Mouse (Mus musculus): ENCODE measurements around the gene Tmem40.

Gene Tmem40

DNA sequence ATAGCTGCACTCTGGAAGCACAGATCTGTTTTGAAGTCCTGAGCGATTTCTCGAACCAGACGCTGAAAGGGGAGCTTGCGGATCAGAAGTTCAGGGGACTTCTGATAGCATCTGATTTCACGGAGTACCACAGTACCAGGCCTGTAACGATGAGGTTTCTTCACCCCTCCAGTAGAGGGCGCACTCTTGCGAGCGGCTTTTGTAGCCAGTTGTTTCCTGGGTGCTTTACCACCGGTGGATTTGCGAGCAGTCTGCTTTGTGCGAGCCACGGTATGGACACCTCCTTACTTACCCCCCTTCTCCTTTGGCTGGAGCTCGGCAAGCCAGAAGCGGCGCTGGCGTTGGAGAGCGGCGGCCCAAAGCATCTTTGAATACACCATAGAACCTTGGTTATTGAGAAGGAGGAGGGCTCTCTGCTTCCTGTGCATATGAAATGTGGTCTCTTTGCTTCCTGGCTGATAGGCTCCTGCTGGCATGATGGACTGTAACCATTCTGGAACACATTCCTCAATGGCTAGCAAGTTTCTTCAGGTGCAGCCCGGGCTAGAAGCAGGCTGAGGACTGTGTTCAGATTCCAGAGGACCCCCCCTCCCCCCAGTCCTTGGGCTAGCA is 8.0 kb upstream of the Tmem40 start:
- in situ Hi-C loops (cut with MseI, MboI) = loop anchor here (5.0 kb wide), 2 partner anchors 33 to 73 kb away; no protein-coding TSS in a partner anchor

- in situ Hi-C loops (cut with MseI, MboI) = no loop called here
Observed at GRCm38 (mm10) chr6:115768207-115768606, 6.0 kb upstream of the Tmem40 start.

- in situ Hi-C loops (cut with MseI, MboI) = no loop called here
Observed at GRCm38 (mm10) chr6:115767357-115767756, 5.1 kb upstream of the Tmem40 start.

- in situ Hi-C loops (cut with MseI, MboI) = no loop called here
Observed at GRCm38 (mm10) chr6:115764179-115764578, 2.0 kb upstream of the Tmem40 start.

- in situ Hi-C loops (cut with MseI, MboI) = no loop called here
Observed at GRCm38 (mm10) chr6:115760982-115761381, 1.2 kb downstream of the Tmem40 start.

GRCm38 (mm10) chr6:115760137-115760536 is 2.1 kb downstream of the Tmem40 start:
- in situ Hi-C loops (cut with MseI, MboI) = no loop called here

DNA sequence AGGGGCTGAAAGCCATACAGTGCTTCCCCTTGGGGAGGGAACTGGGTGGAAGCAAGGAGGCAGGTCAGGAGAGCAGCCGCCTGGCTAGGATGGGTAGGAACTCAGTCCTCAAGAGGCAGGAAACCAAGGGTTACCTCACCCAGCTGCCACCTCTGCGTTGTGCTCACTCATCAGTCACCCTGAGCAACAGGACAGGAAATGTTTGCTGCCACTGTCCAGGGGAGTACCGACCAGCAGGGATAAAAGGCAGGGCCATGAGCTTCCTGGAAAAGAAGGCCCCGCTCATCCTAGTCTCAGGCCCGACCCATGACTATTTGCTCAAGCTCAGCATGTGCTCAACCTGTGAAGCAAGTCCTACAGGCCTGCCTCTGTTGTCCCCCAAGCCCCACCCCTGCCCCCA is 2.7 kb downstream of the Tmem40 start:
- in situ Hi-C loops (cut with MseI, MboI) = no loop called here

DNA sequence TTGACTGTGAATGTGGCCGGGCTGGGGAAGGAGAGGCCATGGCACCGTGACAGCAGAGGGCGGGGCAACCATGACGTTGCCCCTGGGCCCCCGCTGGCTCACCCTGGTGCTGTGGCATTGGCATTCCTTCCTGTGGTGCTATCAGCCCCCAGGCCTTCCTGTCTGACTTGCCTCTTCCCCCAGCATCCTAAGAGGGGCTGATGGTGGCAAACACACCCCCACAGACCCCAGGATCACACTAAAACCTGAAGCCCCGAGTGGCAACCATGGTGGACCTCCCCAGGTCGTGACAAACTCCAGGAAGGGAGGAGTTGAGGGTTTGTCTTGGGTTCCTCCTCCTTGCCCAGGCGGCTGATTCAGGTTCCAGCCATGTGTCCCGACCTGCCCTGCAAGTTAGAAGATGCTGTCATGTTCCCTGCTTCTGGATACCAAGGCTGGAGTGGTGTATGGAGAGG is 3.2 kb downstream of the Tmem40 start:
- in situ Hi-C loops (cut with MseI, MboI) = no loop called here

- in situ Hi-C loops (cut with MseI, MboI) = no loop called here
Observed at GRCm38 (mm10) chr6:115755536-115755935, 6.7 kb downstream of the Tmem40 start.

DNA sequence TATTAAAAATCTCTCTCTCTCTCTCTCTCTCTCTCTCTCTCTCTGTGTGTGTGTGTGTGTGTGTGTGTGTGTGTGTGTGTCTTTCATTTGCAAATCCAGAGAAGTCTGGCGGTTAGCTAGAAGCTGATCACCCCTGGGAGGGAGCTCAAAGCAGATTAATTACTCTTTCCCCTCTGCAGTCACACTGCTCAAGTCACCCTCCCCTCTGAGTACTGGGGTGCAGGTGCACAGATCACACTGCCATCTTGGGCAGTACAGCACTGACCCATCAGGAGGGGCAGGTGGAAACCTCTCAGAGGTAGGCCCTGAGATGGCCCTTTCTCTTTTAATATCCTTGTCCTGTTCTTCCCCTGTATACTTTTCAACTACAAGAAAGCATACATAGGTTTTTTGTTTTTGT is 15.9 kb downstream of the Tmem40 start:
- in situ Hi-C loops (cut with MseI, MboI) = no loop called here

- in situ Hi-C loops (cut with MseI, MboI) = no loop called here
Observed at GRCm38 (mm10) chr6:115743569-115743968, 18.6 kb downstream of the Tmem40 start.

- in situ Hi-C loops (cut with MseI, MboI) = loop anchor here in 1 of 2 experiments (5.0 kb wide), 1 partner anchor 33 kb away; the partner anchor contains the start of gene Cand2
Observed at GRCm38 (mm10) chr6:115739056-115739455, 23.2 kb downstream of the Tmem40 start.

DNA sequence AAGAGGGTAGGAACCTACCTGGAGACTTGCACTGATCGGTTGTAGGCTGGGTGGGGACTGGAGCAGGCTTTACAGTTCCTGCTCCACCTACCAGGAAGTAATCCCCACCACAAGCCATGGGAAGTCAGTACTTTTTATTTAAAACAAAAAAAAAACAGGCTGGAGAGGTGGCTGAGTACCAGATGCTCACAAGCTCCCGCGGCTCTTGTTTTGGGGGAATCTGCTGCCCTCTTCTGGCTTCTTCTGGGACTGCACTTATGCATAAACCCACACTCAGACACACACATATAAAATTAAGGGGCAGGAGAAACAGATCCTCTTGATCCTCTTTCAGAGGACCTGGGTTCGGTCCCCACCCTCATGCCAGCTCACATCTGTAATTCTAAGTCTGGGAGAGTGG is 27.3 kb downstream of the Tmem40 start:
- in situ Hi-C loops (cut with MseI, MboI) = loop anchor here in 1 of 2 experiments (5.0 kb wide), 2 partner anchors 37 to 43 kb away; partner anchors contain the start of gene Cand2

DNA sequence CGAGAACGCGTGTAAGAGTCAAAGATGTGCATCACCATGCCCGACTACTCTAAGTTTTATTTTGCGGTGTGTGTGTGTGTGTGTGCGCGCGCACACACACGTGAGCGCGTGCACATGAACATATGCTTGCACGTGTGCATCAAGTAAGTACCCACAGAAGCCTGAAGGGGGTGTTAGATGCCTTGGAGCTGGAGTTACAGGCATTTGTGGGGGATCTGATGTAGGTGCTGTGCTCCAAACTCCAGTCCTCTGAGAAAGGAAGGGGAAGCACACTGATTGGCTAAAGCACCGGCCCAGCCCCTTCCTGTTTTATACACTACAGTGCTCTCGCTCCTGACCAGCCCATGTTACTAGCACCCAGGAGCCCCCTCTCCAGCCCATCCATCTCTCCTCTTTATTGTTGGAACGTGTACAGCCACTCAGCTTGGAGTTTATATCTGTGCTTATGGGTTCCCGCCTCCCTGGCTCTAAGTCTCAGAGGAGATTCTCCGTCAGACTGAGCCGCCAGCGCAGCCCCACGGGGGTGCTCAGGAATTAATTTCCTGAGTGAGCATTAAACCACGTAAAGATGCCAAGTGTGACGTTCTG is 29.8 kb downstream of the Tmem40 start:
- in situ Hi-C loops (cut with MseI, MboI) = loop anchor here in 1 of 2 experiments (5.0 kb wide), 1 partner anchor 40 kb away; no protein-coding TSS in a partner anchor

GRCm38 (mm10) chr6:115730560-115731342 is 31.5 kb downstream of the Tmem40 start:
- in situ Hi-C loops (cut with MseI, MboI) = loop anchor here in 1 of 2 experiments (5.0 kb wide), 1 partner anchor 38 kb away; no protein-coding TSS in a partner anchor

GRCm38 (mm10) chr6:115727570-115727969 is 34.6 kb downstream of the Tmem40 start:
- in situ Hi-C loops (cut with MseI, MboI) = no loop called here

DNA sequence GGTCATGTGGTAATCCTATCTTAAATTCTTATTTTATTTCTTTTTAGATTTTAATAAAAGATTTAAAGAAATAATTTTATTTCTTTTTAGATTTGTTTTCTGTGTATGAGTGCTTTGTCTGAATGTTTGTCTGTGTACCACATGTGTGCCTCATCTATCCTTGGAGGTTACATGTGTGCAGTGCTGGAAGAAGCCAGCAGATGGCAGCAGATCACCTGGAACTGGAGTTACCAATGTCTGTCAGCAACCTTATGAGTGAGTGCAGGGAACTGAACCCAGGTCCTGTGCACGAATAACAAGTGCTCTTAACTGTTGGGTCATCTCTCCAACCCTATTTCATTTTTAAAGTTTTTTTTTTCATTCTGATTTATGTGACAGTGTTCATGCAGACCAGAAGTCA is 35.1 kb downstream of the Tmem40 start:
- in situ Hi-C loops (cut with MseI, MboI) = no loop called here

DNA sequence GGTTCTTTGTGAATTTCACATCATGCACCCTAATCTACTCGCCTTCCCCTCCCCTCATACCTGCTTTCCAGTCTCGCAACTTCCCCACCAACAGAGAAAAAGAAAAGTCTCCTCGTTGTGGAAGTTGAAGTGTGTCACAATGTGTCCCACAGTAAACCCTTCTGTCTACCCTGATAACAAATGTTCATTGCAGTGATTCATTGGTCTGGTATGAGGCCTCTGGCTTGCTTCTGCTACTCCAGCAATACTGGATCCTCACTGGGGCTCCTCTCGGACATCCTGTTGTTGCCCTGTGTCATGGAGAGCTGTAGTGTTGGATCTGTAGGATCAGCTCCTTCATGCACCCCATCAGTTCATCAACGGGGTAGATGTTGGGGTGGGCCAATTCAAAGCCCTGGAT is 40.0 kb downstream of the Tmem40 start:
- in situ Hi-C loops (cut with MseI, MboI) = no loop called here

DNA sequence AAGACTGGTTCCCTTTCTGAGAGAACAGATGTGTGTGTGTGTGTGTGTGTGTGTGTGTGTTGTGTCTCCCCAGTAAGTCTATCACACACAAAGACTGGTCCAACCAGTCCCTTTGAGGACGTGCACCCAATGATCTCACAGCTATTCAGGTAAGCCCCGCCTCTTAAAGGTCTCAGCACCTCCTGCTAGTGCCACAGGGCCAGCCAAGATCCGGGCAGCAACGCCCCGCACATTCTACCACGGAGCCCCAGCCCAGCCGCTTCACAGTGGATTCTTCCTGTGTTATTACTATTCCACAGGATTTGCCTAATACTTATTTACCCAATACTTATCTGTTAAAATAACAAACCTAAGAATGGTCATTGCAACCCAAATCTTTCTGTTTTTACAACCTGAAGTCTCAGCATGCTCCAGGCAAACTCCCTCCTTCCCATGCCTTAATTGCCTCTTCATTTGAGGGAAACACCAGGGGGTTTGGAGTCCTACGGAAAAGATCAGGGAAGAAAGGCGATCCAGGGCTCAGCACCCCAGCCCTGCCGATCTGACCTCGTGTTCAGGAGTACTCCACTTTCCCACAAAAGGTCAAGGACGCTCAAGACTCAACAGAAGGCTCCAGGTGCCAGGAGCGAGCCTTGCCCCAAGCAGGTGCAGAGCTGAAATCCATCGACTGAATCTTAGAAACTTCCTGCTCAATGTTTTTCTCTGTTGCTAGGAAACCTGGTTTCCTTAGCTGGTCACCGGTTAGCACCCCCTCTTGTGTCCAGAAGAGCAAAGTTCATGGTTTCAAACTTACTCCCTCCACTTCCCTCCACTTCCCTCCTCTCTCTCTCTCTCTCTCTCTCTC is 44.3 kb downstream of the Tmem40 start:
- in situ Hi-C loops (cut with MseI, MboI) = no loop called here

DNA sequence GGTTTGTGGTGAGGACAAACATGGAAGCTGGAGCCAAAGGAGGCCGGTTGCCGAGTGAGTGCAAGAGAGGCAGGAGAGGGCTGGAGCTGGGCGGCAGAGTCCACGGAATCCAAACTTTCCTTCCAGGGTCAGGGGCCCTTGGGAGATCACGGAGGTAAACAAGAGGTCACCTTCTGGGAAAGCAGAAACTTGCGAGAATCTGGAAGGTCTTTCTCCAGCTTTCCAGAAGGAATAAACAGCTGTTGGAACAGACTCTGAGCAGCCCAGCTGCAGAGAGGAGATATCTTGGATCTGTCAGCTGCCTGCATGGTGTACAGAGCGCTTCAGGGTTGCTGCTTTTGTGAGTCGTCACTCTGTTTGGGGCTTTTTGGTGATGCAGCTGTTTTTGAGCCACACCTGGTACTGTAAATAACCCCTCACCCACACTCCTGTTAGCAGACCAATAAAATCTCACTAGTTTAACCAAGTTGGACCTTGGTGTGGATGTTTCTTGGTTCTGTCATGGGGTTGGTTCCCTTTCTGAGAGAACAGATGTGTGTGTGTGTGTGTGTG is 45.0 kb downstream of the Tmem40 start:
- in situ Hi-C loops (cut with MseI, MboI) = no loop called here

GRCm38 (mm10) chr6:115711261-115711660 is 50.9 kb downstream of the Tmem40 start:
- in situ Hi-C loops (cut with MseI, MboI) = no loop called here

Measured in mouse trophoblast stem cell (cell line).